Mouse (Mus musculus) myocyte (in vitro differentiated cells): ENCODE measurements around the gene Ppp1r14a. TPM values are rescaled to one million over a fixed set of nuclear protein-coding genes. Genes with fewer than 3 reads are reported as not detected.

Experiments
- H3K27me3 ChIP-seq: one replicate; pipeline ENCODE4 v1.6.1; 2011; ENCODE audit not compliant: control insufficient read depth, insufficient read depth, insufficient read length
- H3K36me3 ChIP-seq: one replicate; pipeline ENCODE4 v1.6.1; 2011; ENCODE audit not compliant: control insufficient read depth, insufficient read depth
- H3K4me2 ChIP-seq: one replicate; pipeline ENCODE4 v1.6.1; 2011; ENCODE audit warnings: low read depth, control low read depth
- H3K4me3 ChIP-seq: one replicate; pipeline ENCODE4 v1.5.1; 2011; ENCODE audit warnings: mild to moderate bottlenecking, control low read depth, moderate library complexity
- H3K79me2 ChIP-seq: one replicate; pipeline ENCODE4 v1.6.1; 2011; ENCODE audit not compliant: control insufficient read depth, insufficient read depth
- H3ac ChIP-seq: one replicate; pipeline ENCODE4 v1.6.1; 2011; ENCODE audit not compliant: control insufficient read depth, insufficient read length
- CEBPB ChIP-seq: IDR thresholded peaks from 2 replicates; pipeline ENCODE4 v1.6.1; 2011; ENCODE audit warnings: mild to moderate bottlenecking, moderate library complexity; ENCODE audit not compliant: poor library complexity, insufficient read depth, severe bottlenecking
- E2F4 ChIP-seq: IDR thresholded peaks from one replicate; pipeline ENCODE4 v1.6.1; 2011; ENCODE audit warnings: mild to moderate bottlenecking, control low read depth, moderate library complexity; ENCODE audit not compliant: insufficient read depth
- MAX ChIP-seq: IDR thresholded peaks from one replicate; pipeline ENCODE4 v1.6.1; 2011; ENCODE audit warnings: low read depth, mild to moderate bottlenecking, control low read depth
- MYOD1 ChIP-seq, 3 experiments: IDR thresholded peaks; one replicate each; pipeline ENCODE4 v1.6.1; 2011; ENCODE audit warnings: control low read depth in 2 of 3, low read depth in 2 of 3, mild to moderate bottlenecking in 2 of 3, moderate library complexity in 1 of 3; ENCODE audit not compliant: insufficient read length in 2 of 3, control insufficient read depth in 1 of 3
- MYOG ChIP-seq, 3 experiments: IDR thresholded peaks; one replicate each; pipeline ENCODE4 v1.6.1; 2011; ENCODE audit warnings: control low read depth in 2 of 3, low read depth in 2 of 3, mild to moderate bottlenecking in 2 of 3; ENCODE audit not compliant: insufficient read length in 2 of 3, control insufficient read depth in 1 of 3, insufficient read depth in 1 of 3
- POLR2A ChIP-seq: IDR thresholded peaks from one replicate; pipeline ENCODE4 v1.6.1; 2011; ENCODE audit warnings: low read depth, mild to moderate bottlenecking, control low read depth, moderate library complexity; ENCODE audit not compliant: insufficient read length
- POLR2AphosphoS2 ChIP-seq: IDR thresholded peaks from one replicate; pipeline ENCODE4 v1.6.1; 2011; ENCODE audit warnings: low read depth, control low read depth; ENCODE audit not compliant: insufficient read length
- REST ChIP-seq: IDR thresholded peaks from one replicate; pipeline ENCODE4 v1.6.1; 2011; ENCODE audit warnings: mild to moderate bottlenecking, control low read depth, moderate library complexity; ENCODE audit not compliant: insufficient read depth, insufficient read length
- SRF ChIP-seq: IDR thresholded peaks from one replicate; pipeline ENCODE4 v1.6.1; 2011; ENCODE audit warnings: low read depth; ENCODE audit not compliant: control insufficient read depth, insufficient read length
- TCF12 ChIP-seq: IDR thresholded peaks from one replicate; pipeline ENCODE4 v1.6.1; 2011; ENCODE audit warnings: mild to moderate bottlenecking, control low read depth; ENCODE audit not compliant: poor library complexity, insufficient read depth, severe bottlenecking
- TCF3 ChIP-seq: IDR thresholded peaks from one replicate; pipeline ENCODE4 v1.6.1; 2011; ENCODE audit warnings: low read depth, control low read depth; ENCODE audit not compliant: insufficient read length
- USF1 ChIP-seq: IDR thresholded peaks from one replicate; pipeline ENCODE4 v1.6.1; 2011; ENCODE audit warnings: low read depth, mild to moderate bottlenecking, control low read depth, moderate library complexity
- polyA plus RNA-seq: library from polyadenylated mRNA; unstranded; fragments of >200 nt; fragmentation: generic; extraction: Trizol; gene quantifications from one replicate; pipeline ENCODE4 v1.2.1, GENCODE M21; 2012; ENCODE audit warnings: missing spikeins

The Ppp1r14a gene
- polyA plus RNA-seq, 1 experiment = 0.35 TPM

GRCm38 (mm10) chr7:29335841-29336671 is 46.9 kb downstream of the Ppp1r14a start:
- Histone ChIP-seq H3K4me3 (no peak overlapping the region), H3K4me2 (no peak overlapping the region), H3K36me3 (no peaks in the 10 kb centered on the region), H3ac (no peak overlapping the region), H3K27me3 (no peaks in the 10 kb centered on the region), H3K79me2 (no peaks in the 10 kb centered on the region)
- TF ChIP-seq REST (no peak), MYOG (IDR thresholded peaks at IDR 0.05; ENCODE audit: control insufficient read depth in 1 of 3, insufficient read depth in 1 of 3, insufficient read length in 2 of 3, low read depth in 2 of 3) (no peak), TCF12 (no peak), MAX (no peak), E2F4 (no peak), MYOD1 (IDR thresholded peaks at IDR 0.05; ENCODE audit: control insufficient read depth in 1 of 3, insufficient read length in 2 of 3, low read depth in 2 of 3) (no peak), USF1 (no peak), CEBPB (no peak), SRF (no peak), POLR2AphosphoS2 (no peak), TCF3 (no peak), POLR2A (no peak)

DNA sequence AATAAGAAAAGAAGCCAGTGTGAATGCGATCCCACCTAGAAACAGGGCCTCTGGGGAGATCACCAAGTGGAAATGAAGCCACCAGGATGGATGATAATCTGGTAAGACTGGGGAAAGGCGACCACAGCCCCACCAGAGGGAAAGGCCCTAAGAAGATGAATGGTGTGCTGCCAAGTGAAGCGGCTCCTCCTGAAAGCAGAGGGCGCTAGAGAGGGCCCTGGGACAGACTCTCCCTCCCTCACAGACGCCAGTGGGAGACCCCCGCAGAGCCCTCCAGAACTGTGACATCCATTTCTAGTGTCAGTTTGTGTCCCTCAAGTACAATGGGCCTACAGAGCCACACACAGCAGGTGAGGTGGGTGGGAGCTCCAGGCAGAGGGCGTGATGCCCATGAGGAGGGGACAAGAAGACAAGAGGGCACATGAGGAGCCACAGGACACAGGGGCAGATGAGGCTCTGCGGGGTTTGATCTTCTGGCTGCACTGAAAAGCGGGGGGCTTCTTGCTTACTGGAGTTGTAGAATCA is 47.7 kb downstream of the Ppp1r14a start:
- Histone ChIP-seq H3K4me3 (no peak overlapping the region), H3K27me3 (no peaks in the 10 kb centered on the region), H3ac (no peak overlapping the region), H3K4me2 (no peak overlapping the region), H3K79me2 (no peaks in the 10 kb centered on the region), H3K36me3 (no peaks in the 10 kb centered on the region)
- TF ChIP-seq TCF3 = no peak
- no peak for TF ChIP-seq MAX
- TF ChIP-seq E2F4 = no peak
- TF ChIP-seq POLR2A = no peak
- no peak for TF ChIP-seq CEBPB
- TF ChIP-seq SRF = no peak
- no peak for TF ChIP-seq MYOD1 (IDR thresholded peaks at IDR 0.05; ENCODE audit: control insufficient read depth in 1 of 3, insufficient read length in 2 of 3, low read depth in 2 of 3)
- TF ChIP-seq TCF12 = no peak
- no peak for TF ChIP-seq REST
- TF ChIP-seq USF1 = no peak
- TF ChIP-seq MYOG (IDR thresholded peaks at IDR 0.05; ENCODE audit: control insufficient read depth in 1 of 3, insufficient read depth in 1 of 3, insufficient read length in 2 of 3, low read depth in 2 of 3) = no peak
- TF ChIP-seq POLR2AphosphoS2 = no peak

- H3K36me3 ChIP-seq = no peaks in the 10 kb centered on the region
- no peaks in the 10 kb centered on the region for H3K79me2 ChIP-seq
- H3K4me3 ChIP-seq = no peak overlapping the region
- no peak overlapping the region for H3K4me2 ChIP-seq
- TF ChIP-seq E2F4 = no peak
- TF ChIP-seq TCF12 = no peak
- TF ChIP-seq SRF = no peak
- TF ChIP-seq POLR2A = no peak
- TF ChIP-seq CEBPB = no peak
- no peak for TF ChIP-seq USF1
- TF ChIP-seq MYOG (IDR thresholded peaks at IDR 0.05; ENCODE audit: control insufficient read depth in 1 of 3, insufficient read depth in 1 of 3, insufficient read length in 2 of 3, low read depth in 2 of 3) = no peak
- no peak for TF ChIP-seq MAX
- TF ChIP-seq TCF3 = no peak
- TF ChIP-seq MYOD1 (IDR thresholded peaks at IDR 0.05; ENCODE audit: control insufficient read depth in 1 of 3, insufficient read length in 2 of 3, low read depth in 2 of 3) = no peak
- TF ChIP-seq POLR2AphosphoS2 = no peak
- TF ChIP-seq REST = no peak
- no peak overlapping the region for H3ac ChIP-seq
- H3K27me3 ChIP-seq = no peaks in the 10 kb centered on the region
These were observed 48.7 kb downstream of the Ppp1r14a start for GRCm38 (mm10) chr7:29337766-29338165.

- Histone ChIP-seq H3K4me3 (no peak overlapping the region), H3K27me3 (no peaks in the 10 kb centered on the region), H3K36me3 (no peaks in the 10 kb centered on the region), H3ac (no peak overlapping the region), H3K4me2 (no peak overlapping the region), H3K79me2 (no peaks in the 10 kb centered on the region)
- TF ChIP-seq REST = no peak
- TF ChIP-seq MYOD1 (IDR thresholded peaks at IDR 0.05; ENCODE audit: control insufficient read depth in 1 of 3, insufficient read length in 2 of 3, low read depth in 2 of 3) = no peak
- TF ChIP-seq TCF3 = no peak
- no peak for TF ChIP-seq TCF12
- no peak for TF ChIP-seq POLR2A
- TF ChIP-seq CEBPB = no peak
- TF ChIP-seq E2F4 = no peak
- no peak for TF ChIP-seq USF1
- TF ChIP-seq POLR2AphosphoS2 = no peak
- no peak for TF ChIP-seq MAX
- TF ChIP-seq MYOG (IDR thresholded peaks at IDR 0.05; ENCODE audit: control insufficient read depth in 1 of 3, insufficient read depth in 1 of 3, insufficient read length in 2 of 3, low read depth in 2 of 3) = no peak
- no peak for TF ChIP-seq SRF
These were observed 49.3 kb downstream of the Ppp1r14a start for GRCm38 (mm10) chr7:29338351-29338919.
